Mouse (Mus musculus): ENCODE measurements around the gene Itgb8.

DNA sequence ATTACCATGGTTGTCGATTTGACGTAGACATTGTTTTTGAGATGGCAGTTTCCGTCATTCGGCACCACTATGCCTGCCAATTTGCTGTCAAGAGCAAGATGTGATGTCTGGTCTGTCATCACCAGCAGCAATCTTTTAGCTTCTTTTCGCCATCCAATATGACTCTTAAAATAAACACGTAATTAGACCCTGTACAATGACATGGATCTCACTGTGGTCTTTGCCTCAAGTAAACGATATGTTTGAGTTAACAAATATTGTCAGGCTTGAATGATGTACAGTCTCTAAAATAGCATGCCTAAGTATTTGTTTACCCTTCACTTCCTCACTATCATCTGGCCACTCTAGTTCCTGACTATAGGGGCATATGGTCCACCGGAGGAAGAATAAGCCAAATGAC is 48.8 kb downstream of the Itgb8 start:
- no peak for TF ChIP-seq CTCF (IDR thresholded peaks at IDR 0.05; ENCODE audit: extremely low read depth, insufficient read depth, low read length)
- TF ChIP-seq POLR2A (IDR thresholded peaks at IDR 0.05; ENCODE audit: extremely low read depth, insufficient read depth, low read length), result no peak
